Mouse (Mus musculus) neural tube, embryonic 14.5 days (tissue): Measurements from ENCODE around the gene Plekhg1. TPM values are rescaled to one million over a fixed set of nuclear protein-coding genes. Genes with fewer than 3 reads are reported as not detected.
A peak's percentile ranks its signal among the peaks of the same experiment; 100 is the strongest.

Source experiments
- ATAC-seq: fragments of 200-750 bp; cut with Nextera tagmentation; 2 replicates; pipeline ENCODE4 v1.8.0; 2017; ENCODE audit warnings: low read depth, mild to moderate bottlenecking, moderate TSS enrichment, moderate library complexity
- H3K27ac ChIP-seq: fragments of 300-500 bp; sonication (generic); 2 replicates; pipeline ENCODE4 v1.5.1; 2014; ENCODE audit warnings: low read depth, mild to moderate bottlenecking, control low read depth, low read length, moderate library complexity, mixed read lengths
- H3K27me3 ChIP-seq: fragments of 300-500 bp; sonication (generic); 2 replicates; pipeline ENCODE4 v1.6.1; 2014; ENCODE audit warnings: low read length; ENCODE audit not compliant: control insufficient read depth, insufficient read depth
- H3K36me3 ChIP-seq: fragments of 300-500 bp; sonication (generic); 2 replicates; pipeline ENCODE4 v1.6.1; 2014; ENCODE audit warnings: low read length, mixed read lengths; ENCODE audit not compliant: control insufficient read depth, insufficient read depth
- H3K4me1 ChIP-seq: fragments of 300-500 bp; sonication (generic); 2 replicates; pipeline ENCODE4 v1.6.1; 2014; ENCODE audit warnings: low read length; ENCODE audit not compliant: control insufficient read depth, insufficient read depth
- H3K4me2 ChIP-seq: fragments of 300-500 bp; sonication (generic); 2 replicates; pipeline ENCODE4 v1.6.1; 2014; ENCODE audit warnings: mild to moderate bottlenecking, low read depth, low read length, control low read depth
- H3K4me3 ChIP-seq: fragments of 300-500 bp; sonication (generic); 2 replicates; pipeline ENCODE4 v1.5.1; 2014; ENCODE audit warnings: low read depth, low read length, control low read depth, mixed read lengths
- H3K9ac ChIP-seq: fragments of 300-500 bp; sonication (generic); replicated peaks from 2 replicates; pipeline ENCODE4 v1.6.1; 2014; ENCODE audit warnings: low read depth, mild to moderate bottlenecking, control low read depth, low read length, mixed read lengths
- H3K9me3 ChIP-seq: fragments of 300-500 bp; sonication (generic); 2 replicates; pipeline ENCODE4 v1.6.1; 2016; ENCODE audit warnings: low read length; ENCODE audit not compliant: control insufficient read depth
- whole genome bisulfite sequencing: fragments of 180-500 bp; shearing (Covaris S2); extraction: QIAGEN DNeasy Blood & Tissue Kit; methylation state at CpG from one replicate; pipeline ENCODE4 v1.1.7; 2014; 5-methylcytosine and 5-hydroxymethylcytosine counted together
- polyA plus RNA-seq: library from polyadenylated mRNA; unstranded; fragments of >200 nt; fragmentation: Nextera tagmentation; extraction: Ambion mirVana; gene quantifications from 2 replicates; pipeline ENCODE4 v1.2.1, GENCODE M21; 2014

Gene Plekhg1
- polyA plus RNA-seq, 1 experiment from 2014 or later = 4.4 TPM

GRCm38 (mm10) chr10:3942289-3942688, 202.1 kb downstream of the Plekhg1 start:
- H3K36me3 ChIP-seq = no peaks in the 10 kb centered on the region
- H3K4me3 ChIP-seq = no peak overlapping the region
- no peak overlapping the region for H3K9ac ChIP-seq
- no peaks in the 10 kb centered on the region for H3K9me3 ChIP-seq
- no peak overlapping the region for H3K4me2 ChIP-seq
- H3K27me3 ChIP-seq = no peaks in the 10 kb centered on the region
- 68% methylated on average over 6 of the region's 6 CpGs for WGBS
- H3K4me1 ChIP-seq = no peaks in the 10 kb centered on the region
- ATAC-seq = no peak; the same call in 1 of the 2 replicates
- no peak overlapping the region for H3K27ac ChIP-seq

GRCm38 (mm10) chr10:3943492-3944395, 203.6 kb downstream of the Plekhg1 start:
- WGBS = 37% methylated on average over 10 of the region's 10 CpGs
- Histone ChIP-seq H3K4me3 (no peak overlapping the region), H3K36me3 (no peaks in the 10 kb centered on the region), H3K4me2 (no peak overlapping the region), H3K27ac (no peak overlapping the region), H3K9me3 (no peaks in the 10 kb centered on the region), H3K9ac (no peak overlapping the region), H3K27me3 (no peaks in the 10 kb centered on the region), H3K4me1 (no peaks in the 10 kb centered on the region)
- ATAC-seq = peak; percentile 82

GRCm38 (mm10) chr10:3946871-3947270, 206.7 kb downstream of the Plekhg1 start:
- Histone ChIP-seq H3K27me3 (no peaks in the 10 kb centered on the region), H3K9ac (no peak overlapping the region), H3K4me3 (no peak overlapping the region), H3K9me3 (no peaks in the 10 kb centered on the region), H3K4me2 (no peak overlapping the region), H3K36me3 (no peaks in the 10 kb centered on the region), H3K4me1 (no peaks in the 10 kb centered on the region), H3K27ac (no peak overlapping the region)
- WGBS = 92% methylated on average over 17 of the region's 17 CpGs
- ATAC-seq = no peak

GRCm38 (mm10) chr10:3947346-3947745, 207.2 kb downstream of the Plekhg1 start:
- no peaks in the 10 kb centered on the region for H3K9me3 ChIP-seq
- 91% methylated on average over 7 of the region's 7 CpGs for WGBS
- H3K4me1 ChIP-seq = no peaks in the 10 kb centered on the region

GRCm38 (mm10) chr10:3949306-3949705, 209.1 kb downstream of the Plekhg1 start:
- H3K9me3 ChIP-seq = no peaks in the 10 kb centered on the region
- no peak overlapping the region for H3K4me2 ChIP-seq
- no peak overlapping the region for H3K4me3 ChIP-seq
- WGBS = 86% methylated on average over 6 of the region's 6 CpGs
- H3K36me3 ChIP-seq = no peaks in the 10 kb centered on the region
- H3K4me1 ChIP-seq = no peaks in the 10 kb centered on the region
- no peak for ATAC-seq
- H3K27ac ChIP-seq = no peak overlapping the region
- H3K27me3 ChIP-seq = no peaks in the 10 kb centered on the region
- no peak overlapping the region for H3K9ac ChIP-seq

More at GRCm38 (mm10) chr10:3947346-3947745, 207.2 kb downstream of the Plekhg1 start:
- Histone ChIP-seq H3K4me2 (no peak overlapping the region), H3K27me3 (no peaks in the 10 kb centered on the region), H3K4me3 (no peak overlapping the region), H3K9ac (no peak overlapping the region), H3K36me3 (no peaks in the 10 kb centered on the region), H3K27ac (no peak overlapping the region)
- no peak for ATAC-seq

- Histone ChIP-seq H3K27ac (no peak overlapping the region), H3K4me1 (no peaks in the 10 kb centered on the region), H3K4me2 (no peak overlapping the region), H3K9ac (no peak overlapping the region), H3K9me3 (no peaks in the 10 kb centered on the region), H3K4me3 (no peak overlapping the region), H3K27me3 (no peaks in the 10 kb centered on the region), H3K36me3 (no peaks in the 10 kb centered on the region)
- no peak for ATAC-seq
- WGBS = 92% methylated on average over 22 of the region's 22 CpGs
Measured at GRCm38 (mm10) chr10:3956471-3956870, 216.3 kb downstream of the Plekhg1 start.

GRCm38 (mm10) chr10:3958591-3958990, 218.4 kb downstream of the Plekhg1 start:
- ATAC-seq = no peak
- no peaks in the 10 kb centered on the region for H3K9me3 ChIP-seq
- H3K27ac ChIP-seq = no peak overlapping the region
- H3K9ac ChIP-seq = no peak overlapping the region
- 74% methylated on average over 5 of the region's 5 CpGs for WGBS
- H3K27me3 ChIP-seq = no peaks in the 10 kb centered on the region
- no peak overlapping the region for H3K4me2 ChIP-seq
- H3K36me3 ChIP-seq = no peaks in the 10 kb centered on the region
- no peaks in the 10 kb centered on the region for H3K4me1 ChIP-seq
- no peak overlapping the region for H3K4me3 ChIP-seq

GRCm38 (mm10) chr10:3969026-3969425, 228.9 kb downstream of the Plekhg1 start:
- no peak for ATAC-seq
- WGBS = 64% methylated on average over 3 of the region's 3 CpGs

GRCm38 (mm10) chr10:3972237-3972636, 232.1 kb downstream of the Plekhg1 start:
- ATAC-seq = no peak
- WGBS = 92% methylated on average over 9 of the region's 9 CpGs
- Histone ChIP-seq H3K4me3 (no peak overlapping the region), H3K9me3 (no peaks in the 10 kb centered on the region), H3K4me2 (no peak overlapping the region), H3K27me3 (no peaks in the 10 kb centered on the region), H3K27ac (no peak overlapping the region), H3K4me1 (no peaks in the 10 kb centered on the region), H3K9ac (no peak overlapping the region), H3K36me3 (no peaks in the 10 kb centered on the region)

More at GRCm38 (mm10) chr10:3969026-3969425, 228.9 kb downstream of the Plekhg1 start:
- Histone ChIP-seq H3K4me3 (no peak overlapping the region), H3K9me3 (no peaks in the 10 kb centered on the region), H3K27me3 (no peaks in the 10 kb centered on the region), H3K27ac (no peak overlapping the region), H3K4me1 (no peaks in the 10 kb centered on the region), H3K36me3 (no peaks in the 10 kb centered on the region), H3K9ac (no peak overlapping the region), H3K4me2 (no peak overlapping the region)
